Mouse (Mus musculus) lung, postnatal 0 days (tissue): Measurements from ENCODE around the gene Gm44973. TPM values are rescaled to one million over a fixed set of nuclear protein-coding genes. Genes with fewer than 3 reads are reported as not detected.
A peak's percentile ranks its signal among the peaks of the same experiment; 100 is the strongest.

Experiments used
- ATAC-seq: fragments of 200-750 bp; cut with Nextera tagmentation; 2 replicates; pipeline ENCODE4 v1.8.0; 2017; ENCODE audit warnings: moderate library complexity
- DNase-seq: peaks from one replicate; pipeline ENCODE4 v3.0.0-alpha.2; 2016; ENCODE audit warnings: low spot score
- H3K27ac ChIP-seq: fragments of 300-500 bp; sonication (generic); 2 replicates; pipeline ENCODE4 v1.5.1; 2014; ENCODE audit warnings: antibody characterized with exemption, mild to moderate bottlenecking, low read length, mixed read lengths
- H3K27me3 ChIP-seq: fragments of 300-500 bp; sonication (generic); replicated peaks from 2 replicates; pipeline ENCODE4 v1.6.1; 2014; ENCODE audit warnings: low read length, mixed read lengths; ENCODE audit not compliant: insufficient read depth
- H3K36me3 ChIP-seq: fragments of 300-500 bp; sonication (generic); 2 replicates; pipeline ENCODE4 v1.6.1; 2014; ENCODE audit warnings: low read length, mixed read lengths; ENCODE audit not compliant: insufficient read depth
- H3K4me1 ChIP-seq: fragments of 300-500 bp; sonication (generic); 2 replicates; pipeline ENCODE4 v1.6.1; 2014; ENCODE audit warnings: antibody characterized with exemption, low read depth, low read length, mixed read lengths; ENCODE audit not compliant: insufficient read depth
- H3K4me2 ChIP-seq: fragments of 300-500 bp; sonication (generic); replicated peaks from 2 replicates; pipeline ENCODE4 v1.6.1; 2014; ENCODE audit warnings: low read depth, mild to moderate bottlenecking, low read length, moderate library complexity, mixed read lengths
- H3K4me3 ChIP-seq: fragments of 300-500 bp; sonication (generic); 2 replicates; pipeline ENCODE4 v1.5.1; 2014; ENCODE audit warnings: low read depth, low read length
- H3K9ac ChIP-seq: fragments of 300-500 bp; sonication (generic); replicated peaks from 2 replicates; pipeline ENCODE4 v1.6.1; 2014; ENCODE audit warnings: low read depth, mild to moderate bottlenecking
- H3K9me3 ChIP-seq: fragments of 300-500 bp; sonication (generic); 2 replicates; pipeline ENCODE4 v1.6.1; 2016; ENCODE audit warnings: low read length, mixed read lengths
- CTCF ChIP-seq: IDR thresholded peaks from 2 replicates; pipeline ENCODE4 v1.5.1; 2016; ENCODE audit warnings: antibody characterized with exemption, mild to moderate bottlenecking
- EP300 ChIP-seq: IDR thresholded peaks from 2 replicates; pipeline ENCODE4 v1.6.1; 2016; ENCODE audit warnings: antibody characterized with exemption, mild to moderate bottlenecking, control low read depth
- WGBS: fragments of 180-500 bp; shearing (Covaris S2); extraction: QIAGEN DNeasy Blood & Tissue Kit; methylation state at CpG from one replicate; pipeline ENCODE4 v1.1.7; 2014; 5-methylcytosine and 5-hydroxymethylcytosine counted together
- polyA plus RNA-seq: library from polyadenylated mRNA; unstranded; fragments of >200 nt; fragmentation: Nextera tagmentation; extraction: Ambion mirVana; gene quantifications from 2 replicates; pipeline ENCODE4 v1.2.1, GENCODE M21; 2015

Gm44973 gene
- polyA plus RNA-seq, 1 experiment from 2014 or later, result 4.4 TPM

DNA sequence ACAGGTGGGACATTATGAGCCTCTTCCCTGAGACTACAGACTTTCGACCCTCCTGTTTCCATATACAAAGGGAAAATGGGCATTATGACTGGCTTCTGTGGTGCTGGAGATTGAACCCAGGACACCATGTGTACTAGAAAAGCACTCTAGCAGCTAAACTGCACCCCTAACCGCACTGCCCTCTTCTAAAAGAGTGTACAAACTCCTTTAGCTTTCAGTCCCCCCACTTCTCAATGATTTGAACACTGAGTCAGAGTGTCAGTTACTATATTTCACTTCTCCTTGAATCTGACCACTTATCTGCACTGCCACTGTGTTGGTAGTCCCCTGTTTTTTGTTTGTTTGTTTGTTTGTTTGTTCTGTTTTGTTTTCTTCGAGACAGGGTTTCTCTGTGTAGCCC, 18.5 kb downstream of the Gm44973 start, which contains the start of gene 4632433K11Rik:
Gene 4632433K11Rik, plus strand, starts transcription at position 301 of the 400 bp plus-strand sequence.
- Histone ChIP-seq H3K27me3 (no peaks in the 10 kb centered on the region), H3K9me3 (peaks cover 25% of the 10 kb centered on the region), H3K36me3 (peaks cover 46% of the 10 kb centered on the region), H3K4me3 (no peak within 1 kb of the TSS), H3K27ac (no peak within 1 kb of the TSS), H3K4me2 (no peak within 1 kb of the TSS), H3K9ac (no peak within 1 kb of the TSS), H3K4me1 (no peaks in the 10 kb centered on the region)
- DNase-seq, result no peak
- ATAC-seq, result no peak
- WGBS, result 90% methylated on average over 3 of the region's 3 CpGs
- no peak for TF ChIP-seq EP300
- TF ChIP-seq CTCF, result no peak

- WGBS, result 96% methylated on average over 17 of the region's 17 CpGs
- peaks cover 28% of the 10 kb centered on the region for H3K36me3 ChIP-seq
These were observed 20.3 kb downstream of the Gm44973 start for GRCm38 (mm10) chr7:5035628-5036027.

DNA sequence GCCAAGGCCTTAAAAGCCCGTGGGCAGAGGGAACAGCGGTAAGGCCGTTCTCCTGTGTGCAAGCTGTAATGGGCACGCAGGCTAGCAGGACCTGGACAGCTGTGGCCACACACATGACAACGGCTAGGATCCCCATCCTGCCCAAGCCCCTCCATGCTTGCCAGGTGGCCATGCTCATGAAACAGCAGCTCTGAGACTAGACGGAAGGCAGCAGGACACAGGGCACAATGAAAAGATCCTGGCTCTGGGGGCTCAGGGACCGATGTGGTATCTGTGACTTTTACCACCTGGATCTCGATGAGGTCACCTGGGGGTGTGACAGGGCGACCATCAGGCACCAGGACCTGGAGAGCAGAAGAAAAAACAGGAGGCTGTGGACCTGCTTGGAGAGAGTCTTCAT, 20.8 kb downstream of the Gm44973 start:
- Histone ChIP-seq H3K27ac (no peak overlapping the region), H3K9ac (no peak overlapping the region), H3K9me3 (peaks cover 8% of the 10 kb centered on the region), H3K36me3 (peaks cover 23% of the 10 kb centered on the region), H3K27me3 (no peaks in the 10 kb centered on the region), H3K4me3 (no peak overlapping the region), H3K4me2 (no peak overlapping the region), H3K4me1 (no peaks in the 10 kb centered on the region)
- TF ChIP-seq EP300 (no peak), CTCF (no peak)
- 89% methylated on average over 9 of the region's 9 CpGs for WGBS
- no peak for ATAC-seq
- DNase-seq, result no peak

More at GRCm38 (mm10) chr7:5035628-5036027, 20.3 kb downstream of the Gm44973 start:
- ATAC-seq, result no peak
- no peak overlapping the region for H3K4me2 ChIP-seq
- H3K4me1 ChIP-seq, result no peaks in the 10 kb centered on the region
- H3K9ac ChIP-seq, result no peak overlapping the region
- no peak overlapping the region for H3K27ac ChIP-seq
- H3K27me3 ChIP-seq, result no peaks in the 10 kb centered on the region
- no peak for DNase-seq
- H3K4me3 ChIP-seq, result no peak overlapping the region
- H3K9me3 ChIP-seq, result peaks cover 13% of the 10 kb centered on the region
- TF ChIP-seq CTCF (no peak), EP300 (no peak)

- H3K4me1 ChIP-seq, result no peaks in the 10 kb centered on the region
- no peak overlapping the region for H3K9ac ChIP-seq
- H3K9me3 ChIP-seq, result no peaks in the 10 kb centered on the region
- TF ChIP-seq EP300 (no peak), CTCF (no peak)
- peaks cover 14% of the 10 kb centered on the region for H3K36me3 ChIP-seq
- ATAC-seq, result no peak
- 96% methylated on average over 7 of the region's 7 CpGs for WGBS
- no peak overlapping the region for H3K4me3 ChIP-seq
- no peak overlapping the region for H3K27ac ChIP-seq
- DNase-seq, result no peak
- H3K27me3 ChIP-seq, result no peaks in the 10 kb centered on the region
- no peak overlapping the region for H3K4me2 ChIP-seq
These were observed 21.7 kb downstream of the Gm44973 start for GRCm38 (mm10) chr7:5037026-5037425.

DNA sequence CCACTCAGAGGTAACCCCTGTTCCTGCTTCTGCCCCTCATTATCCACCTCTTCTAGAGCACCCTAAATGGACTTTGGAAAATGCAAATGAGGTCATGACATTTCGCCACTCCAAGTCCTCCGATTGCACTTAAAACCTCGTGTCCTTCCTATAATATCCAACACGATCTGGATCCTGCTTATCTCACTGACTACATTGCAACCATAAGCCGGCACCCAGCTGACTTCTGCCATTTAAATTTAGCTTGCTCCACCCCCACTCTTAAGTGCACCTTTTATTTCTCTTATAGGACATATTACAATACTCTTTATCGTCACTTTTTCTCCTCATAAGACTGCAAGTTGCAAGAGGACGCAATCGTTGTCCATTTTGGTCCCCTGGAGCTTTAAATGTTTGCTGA, 22.2 kb downstream of the Gm44973 start:
- H3K4me1 ChIP-seq, result no peaks in the 10 kb centered on the region
- no peaks in the 10 kb centered on the region for H3K9me3 ChIP-seq
- 83% methylated on average over 8 of the region's 8 CpGs for WGBS
- DNase-seq, result no peak
- no peaks in the 10 kb centered on the region for H3K27me3 ChIP-seq
- no peak overlapping the region for H3K9ac ChIP-seq
- H3K27ac ChIP-seq, result peak overlapping the region; percentile 94; the same call in 1 of the 2 replicates
- H3K4me2 ChIP-seq, result peak overlapping the region; percentile 41
- peaks cover 9% of the 10 kb centered on the region for H3K36me3 ChIP-seq
- TF ChIP-seq CTCF (no peak), EP300 (no peak)
- no peak for ATAC-seq
- H3K4me3 ChIP-seq, result peak overlapping the region; percentile 53; the same call in 1 of the 2 replicates

- peak within 1 kb of the TSS; percentile 53 for H3K4me3 ChIP-seq
- H3K27ac ChIP-seq, result peak within 1 kb of the TSS; percentile 94
- H3K9me3 ChIP-seq, result no peaks in the 10 kb centered on the region
- WGBS, result 3% methylated on average over 47 of the region's 48 CpGs
- no peak for TF ChIP-seq EP300
- no peak for TF ChIP-seq CTCF
- H3K36me3 ChIP-seq, result peaks cover 3% of the 10 kb centered on the region; the same call in 1 of the 2 replicates
- H3K4me1 ChIP-seq, result no peaks in the 10 kb centered on the region
- ATAC-seq (peak; percentile 99), DNase-seq (peak; percentile 96)
- H3K27me3 ChIP-seq, result no peaks in the 10 kb centered on the region
- H3K4me2 ChIP-seq, result peak within 1 kb of the TSS; percentile 41
- H3K9ac ChIP-seq, result peak within 1 kb of the TSS; percentile 60
These were observed 22.9 kb downstream of the Gm44973 start, which contains the start of gene Zfp784 for GRCm38 (mm10) chr7:5038109-5038732. Zfp784 (minus strand) TSS chr7:5038446.
